Mouse (Mus musculus) MEL (cell line): ENCODE measurements at regions not wholly inside any gene's neighbourhood (a gene's known extent, or its start where the extent isn't known, plus 50 kb on each side); places are given as distances from the start of the nearest gene placed in this dataset.

Source experiments
- DNase-seq: peaks from one replicate; pipeline ENCODE4 v3.0.0; 2011; ENCODE audit warnings: low read depth, low spot score
- H3K27ac ChIP-seq: 2 replicates; pipeline ENCODE4 v1.5.1; 2012; ENCODE audit warnings: low read depth, mild to moderate bottlenecking, control low read depth, low read length, moderate library complexity; ENCODE audit not compliant: control insufficient read depth
- H3K27me3 ChIP-seq, 2 experiments: fragments of 150-350 bp in 1 of 2; sonication (generic) in 1 of 2; 2 replicates each; pipeline ENCODE4 v1.6.1; 2012; ENCODE audit warnings: low read length in 2 of 2, mild to moderate bottlenecking in 2 of 2, improper control_type of control experiment in 1 of 2, moderate library complexity in 1 of 2; ENCODE audit not compliant: insufficient read depth in 2 of 2, control insufficient read depth in 1 of 2
- H3K36me3 ChIP-seq, 2 experiments: 2 replicates each; pipeline ENCODE4 v1.6.1; 2012 to 2014; ENCODE audit warnings: low read length in 2 of 2, improper control_type of control experiment in 1 of 2, inconsistent platforms in 1 of 2, mild to moderate bottlenecking in 1 of 2; ENCODE audit not compliant: insufficient read depth in 2 of 2, control insufficient read depth in 1 of 2
- H3K4me1 ChIP-seq, 2 experiments: fragments of 150-350 bp in 1 of 2; sonication (generic) in 1 of 2; 2 replicates each; pipeline ENCODE4 v1.6.1; 2012; ENCODE audit warnings: low read length in 2 of 2, improper control_type of control experiment in 1 of 2, mild to moderate bottlenecking in 1 of 2; ENCODE audit not compliant: insufficient read depth in 2 of 2, control insufficient read depth in 1 of 2
- H3K4me3 ChIP-seq, 2 experiments: fragments of 150-350 bp in 1 of 2; sonication (generic) in 1 of 2; 2 replicates each; pipeline ENCODE4 v1.5.1; 2012; ENCODE audit warnings: low read depth in 2 of 2, low read length in 2 of 2, mild to moderate bottlenecking in 2 of 2, moderate library complexity in 2 of 2, control low read depth in 1 of 2, improper control_type of control experiment in 1 of 2; ENCODE audit not compliant: control insufficient read depth in 1 of 2, insufficient read depth in 1 of 2
- H3K79me2 ChIP-seq: 2 replicates; pipeline ENCODE4 v1.6.1; 2012; ENCODE audit warnings: mild to moderate bottlenecking, low read length, moderate library complexity; ENCODE audit not compliant: control insufficient read depth, poor library complexity, insufficient read depth
- H3K9ac ChIP-seq: 2 replicates; pipeline ENCODE4 v1.6.1; 2012; ENCODE audit warnings: low read depth, mild to moderate bottlenecking, control low read depth, low read length, moderate library complexity; ENCODE audit not compliant: control insufficient read depth, poor library complexity, severe bottlenecking
- H3K9me3 ChIP-seq: fragments of 150-350 bp; sonication (generic); replicated peaks from 2 replicates; pipeline ENCODE4 v1.6.1; 2012; ENCODE audit warnings: mild to moderate bottlenecking, low read length, improper control_type of control experiment, moderate library complexity; ENCODE audit not compliant: insufficient read depth
- BHLHE40 ChIP-seq: IDR thresholded peaks from 2 replicates; pipeline ENCODE4 v1.6.1; 2012; ENCODE audit warnings: low read depth, mild to moderate bottlenecking, inconsistent platforms, low read length, improper control_type of control experiment, borderline replicate concordance
- CTCF ChIP-seq, 3 experiments: IDR thresholded peaks in 2 of 3; conservative IDR thresholded peaks in 1 of 3; 2 replicates each; pipeline ENCODE4 v1.5.1; 2011 to 2012; ENCODE audit warnings: low read length in 3 of 3, low read depth in 2 of 3, mild to moderate bottlenecking in 2 of 3, improper control_type of control experiment in 1 of 3, inconsistent platforms in 1 of 3, mixed read lengths in 1 of 3, moderate library complexity in 1 of 3; ENCODE audit not compliant: control insufficient read depth in 1 of 3, insufficient read depth in 1 of 3, poor library complexity in 1 of 3, severe bottlenecking in 1 of 3
- EP300 ChIP-seq, 2 experiments: IDR thresholded peaks; 2 replicates each; pipeline ENCODE4 v1.6.1; 2011; ENCODE audit warnings: improper control_type of control experiment in 2 of 2, low read length in 2 of 2, low read depth in 1 of 2, mild to moderate bottlenecking in 1 of 2
- GATA1 ChIP-seq: IDR thresholded peaks from 2 replicates; pipeline ENCODE4 v1.6.1; 2011; ENCODE audit warnings: low read depth, low read length, improper control_type of control experiment
- HCFC1 ChIP-seq: IDR thresholded peaks from 2 replicates; pipeline ENCODE4 v1.6.1; 2012; ENCODE audit warnings: low read depth, mild to moderate bottlenecking, inconsistent platforms, low read length, improper control_type of control experiment, moderate library complexity
- JUND ChIP-seq: IDR thresholded peaks from 2 replicates; pipeline ENCODE4 v1.6.1; 2011; ENCODE audit warnings: low read depth, mild to moderate bottlenecking, improper control_type of control experiment, low read length
- MAZ ChIP-seq: IDR thresholded peaks from 2 replicates; pipeline ENCODE4 v1.6.1; 2012; ENCODE audit warnings: low read depth, mild to moderate bottlenecking, inconsistent platforms, low read length, improper control_type of control experiment
- MYC ChIP-seq: IDR thresholded peaks from 2 replicates; pipeline ENCODE4 v1.6.1; 2011; ENCODE audit warnings: low read depth, mild to moderate bottlenecking, low read length, improper control_type of control experiment, moderate library complexity
- NRF1 ChIP-seq: IDR thresholded peaks from 2 replicates; pipeline ENCODE4 v1.6.1; 2014; ENCODE audit warnings: low read depth, mild to moderate bottlenecking, inconsistent platforms, low read length, improper control_type of control experiment, moderate library complexity; ENCODE audit not compliant: poor library complexity, insufficient read depth, severe bottlenecking
- POLR2A ChIP-seq, 2 experiments: IDR thresholded peaks; 2 replicates each; pipeline ENCODE4 v1.6.1; 2011 to 2012; ENCODE audit warnings: low read length in 2 of 2, mild to moderate bottlenecking in 2 of 2, control low read depth in 1 of 2, improper control_type of control experiment in 1 of 2, low read depth in 1 of 2, moderate library complexity in 1 of 2; ENCODE audit not compliant: control insufficient read depth in 1 of 2, insufficient read depth in 1 of 2, poor library complexity in 1 of 2
- POLR2AphosphoS2 ChIP-seq: IDR thresholded peaks from 2 replicates; pipeline ENCODE4 v1.6.1; 2011; ENCODE audit warnings: low read length, improper control_type of control experiment
- SMC3 ChIP-seq: IDR thresholded peaks from 2 replicates; pipeline ENCODE4 v1.6.1; 2011; ENCODE audit warnings: low read depth, low read length, improper control_type of control experiment
- USF2 ChIP-seq, 2 experiments: IDR thresholded peaks; 2 replicates each; pipeline ENCODE4 v1.6.1; 2011 to 2012; ENCODE audit warnings: improper control_type of control experiment in 2 of 2, low read length in 2 of 2, borderline replicate concordance in 1 of 2, inconsistent platforms in 1 of 2, low read depth in 1 of 2, mild to moderate bottlenecking in 1 of 2; ENCODE audit not compliant: insufficient read depth in 1 of 2
- ZKSCAN1 ChIP-seq: IDR thresholded peaks from 2 replicates; pipeline ENCODE4 v1.6.1; 2012; ENCODE audit warnings: low read depth, mild to moderate bottlenecking, inconsistent platforms, low read length, improper control_type of control experiment, moderate library complexity

DNA sequence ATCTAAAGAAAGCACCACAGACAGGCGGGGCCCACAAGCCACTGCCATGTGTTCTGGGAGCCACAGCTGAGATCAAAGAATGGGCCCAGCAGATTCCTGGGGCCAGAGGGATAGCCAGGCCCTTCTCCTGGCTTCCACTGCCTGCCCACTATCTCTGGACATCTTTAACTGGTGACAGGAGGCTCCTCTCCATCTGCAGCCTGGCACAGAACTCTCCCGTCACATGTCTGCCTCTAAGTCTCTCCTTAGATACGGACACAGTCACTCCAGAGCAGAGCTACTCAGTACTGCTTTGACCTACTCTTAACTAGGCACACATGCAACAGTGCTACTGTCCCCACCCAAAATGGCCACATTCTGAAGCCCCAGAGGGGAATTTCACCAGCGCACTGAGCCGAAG lies 234.1 kb upstream of the Dio3 start:
- no peak for TF ChIP-seq EP300 (IDR thresholded peaks at IDR 0.05; ENCODE audit: low read depth in 1 of 2, low read length in 2 of 2)
- TF ChIP-seq GATA1: no peak
- TF ChIP-seq USF2 (IDR thresholded peaks at IDR 0.05; ENCODE audit: borderline replicate concordance in 1 of 2, insufficient read depth in 1 of 2, low read depth in 1 of 2, low read length in 2 of 2): no peak
- no peak for TF ChIP-seq SMC3
- no peak for TF ChIP-seq NRF1
- no peak for TF ChIP-seq MAZ
- TF ChIP-seq POLR2A (IDR thresholded peaks at IDR 0.05; ENCODE audit: control insufficient read depth in 1 of 2, insufficient read depth in 1 of 2, low read depth in 1 of 2, low read length in 2 of 2, poor library complexity in 1 of 2): no peak
- TF ChIP-seq CTCF (IDR thresholded peaks at IDR 0.05 in 2 of 3, conservative IDR thresholded peaks at IDR 0.05 in 1 of 3; ENCODE audit: control insufficient read depth in 1 of 3, insufficient read depth in 1 of 3, low read depth in 2 of 3, low read length in 3 of 3, poor library complexity in 1 of 3, severe bottlenecking in 1 of 3): no peak
- no peak for TF ChIP-seq MYC
- TF ChIP-seq BHLHE40: no peak
- TF ChIP-seq, all 39 proteins: peak for 0
- Histone ChIP-seq H3K4me1 (no peaks in the 10 kb centered on the region), H3K79me2 (no peaks in the 10 kb centered on the region), H3K9ac (no peak overlapping the region), H3K9me3 (no peaks in the 10 kb centered on the region), H3K4me3 (no peak overlapping the region), H3K27ac (no peak overlapping the region), H3K36me3 (no peaks in the 10 kb centered on the region), H3K27me3 (no peaks in the 10 kb centered on the region)
- DNase-seq: no peak

DNA sequence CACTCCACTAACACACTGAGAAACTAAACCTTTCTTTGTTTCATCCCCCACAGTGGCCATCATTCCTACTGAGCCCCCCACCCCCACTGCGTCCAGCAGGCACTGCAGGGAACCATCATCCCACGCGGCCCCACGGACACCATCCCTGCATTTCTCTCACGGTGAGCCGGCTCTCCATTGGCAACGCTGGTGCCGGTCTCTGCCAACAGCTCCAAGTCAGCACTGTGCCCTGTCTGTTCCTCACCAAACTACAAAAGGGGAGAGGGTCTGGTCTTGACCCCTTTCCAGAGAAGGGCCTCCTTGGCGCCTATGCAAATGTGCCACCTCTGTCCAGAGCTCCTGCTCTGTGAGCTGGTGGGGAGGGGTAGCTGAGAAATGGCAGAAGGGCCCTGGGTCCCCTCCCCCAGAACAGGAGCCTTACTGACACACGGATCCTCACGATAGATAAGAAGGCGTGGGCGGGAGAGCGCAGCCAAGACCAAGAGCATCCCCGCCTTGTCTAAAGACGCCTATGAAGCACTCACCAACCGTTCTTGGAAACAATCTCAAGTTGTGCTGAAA lies 233.0 kb upstream of the Dio3 start:
- no peak for TF ChIP-seq ZKSCAN1
- TF ChIP-seq, all 39 proteins: peak for 0
- no peaks in the 10 kb centered on the region for H3K27me3 ChIP-seq
- no peaks in the 10 kb centered on the region for H3K36me3 ChIP-seq
- H3K4me1 ChIP-seq: no peaks in the 10 kb centered on the region
- DNase-seq: no peak
- no peak overlapping the region for H3K27ac ChIP-seq
- H3K79me2 ChIP-seq: no peaks in the 10 kb centered on the region
- no peak overlapping the region for H3K4me3 ChIP-seq
- H3K9ac ChIP-seq: no peak overlapping the region
- no peaks in the 10 kb centered on the region for H3K9me3 ChIP-seq

DNA sequence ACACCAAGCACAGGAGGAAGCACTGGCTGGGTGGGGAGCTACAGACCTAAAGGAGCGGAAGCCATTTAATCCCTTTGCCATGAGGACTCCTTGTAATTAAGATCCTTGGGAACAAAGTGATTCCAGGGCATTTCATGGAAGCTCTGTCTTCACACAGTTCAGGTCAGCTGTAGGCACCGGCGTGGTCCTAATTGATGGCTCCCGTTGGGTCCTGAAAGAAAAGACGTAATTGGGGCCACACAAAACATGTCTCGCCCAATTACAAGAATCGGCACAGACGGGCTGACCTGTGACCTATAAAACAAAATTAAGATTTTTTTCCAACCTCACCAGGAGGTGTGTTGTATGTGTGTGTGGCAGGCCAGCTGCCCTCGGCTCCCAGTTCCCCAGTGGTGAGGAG lies 232.3 kb upstream of the Dio3 start:
- H3K36me3 ChIP-seq: no peaks in the 10 kb centered on the region
- no peak overlapping the region for H3K4me3 ChIP-seq
- no peaks in the 10 kb centered on the region for H3K4me1 ChIP-seq
- no peak overlapping the region for H3K9ac ChIP-seq
- no peaks in the 10 kb centered on the region for H3K79me2 ChIP-seq
- TF ChIP-seq JUND (no peak), ZKSCAN1 (no peak), POLR2AphosphoS2 (no peak), HCFC1 (no peak)
- no peaks in the 10 kb centered on the region for H3K27me3 ChIP-seq
- no peaks in the 10 kb centered on the region for H3K9me3 ChIP-seq
- H3K27ac ChIP-seq: no peak overlapping the region
- DNase-seq: no peak
